Mouse (Mus musculus) heart, embryonic 12.5 days (tissue): ENCODE data around the gene C330007P06Rik. TPM values are rescaled to one million over a fixed set of nuclear protein-coding genes. Genes with fewer than 3 reads are reported as not detected.

Experiments
- ATAC-seq: fragments of 200-750 bp; cut with Nextera tagmentation; 2 replicates; pipeline ENCODE4 v1.8.0; 2017; ENCODE audit warnings: moderate TSS enrichment, moderate library complexity; ENCODE audit not compliant: insufficient number of reproducible peaks, low FRiP score
- H3K27ac ChIP-seq: fragments of 300-500 bp; sonication (generic); 2 replicates; pipeline ENCODE4 v1.5.1; 2016; ENCODE audit warnings: mild to moderate bottlenecking, moderate library complexity; ENCODE audit not compliant: poor library complexity, severe bottlenecking
- H3K27me3 ChIP-seq: fragments of 300-500 bp; sonication (generic); replicated peaks from 2 replicates; pipeline ENCODE4 v1.6.1; 2016; ENCODE audit warnings: mild to moderate bottlenecking, moderate library complexity
- H3K36me3 ChIP-seq: fragments of 300-500 bp; sonication (generic); 2 replicates; pipeline ENCODE4 v1.6.1; 2016; ENCODE audit warnings: mild to moderate bottlenecking, moderate library complexity
- H3K4me1 ChIP-seq: fragments of 300-500 bp; sonication (generic); replicated peaks from 2 replicates; pipeline ENCODE4 v1.6.1; 2016; ENCODE audit warnings: mild to moderate bottlenecking
- H3K4me2 ChIP-seq: fragments of 300-500 bp; sonication (generic); 2 replicates; pipeline ENCODE4 v1.6.1; 2016; ENCODE audit warnings: mild to moderate bottlenecking, moderate library complexity
- H3K4me3 ChIP-seq: fragments of 300-500 bp; sonication (generic); 2 replicates; pipeline ENCODE4 v1.5.1; 2016; ENCODE audit warnings: mild to moderate bottlenecking
- H3K9ac ChIP-seq: fragments of 300-500 bp; sonication (generic); 2 replicates; pipeline ENCODE4 v1.6.1; 2016; ENCODE audit warnings: mild to moderate bottlenecking, moderate library complexity
- H3K9me3 ChIP-seq: fragments of 300-500 bp; sonication (generic); replicated peaks from 2 replicates; pipeline ENCODE4 v1.6.1; 2016; ENCODE audit warnings: mild to moderate bottlenecking, moderate library complexity
- WGBS: fragments of 180-500 bp; shearing (Covaris S2); methylation state at CpG from one replicate; pipeline ENCODE4 v1.1.7; 2016; 5-methylcytosine and 5-hydroxymethylcytosine counted together
- polyA plus RNA-seq: library from polyadenylated mRNA; unstranded; fragments of >200 nt; fragmentation: Nextera tagmentation; extraction: Ambion mirVana; gene quantifications from 2 replicates; pipeline ENCODE4 v1.2.1, GENCODE M21; 2016

Gene C330007P06Rik
- polyA plus RNA-seq, 1 experiment from 2014 or later, result 21.8 TPM

- peak overlapping the region; percentile 68 for H3K4me2 ChIP-seq
- ATAC-seq, result peak; percentile 87
- WGBS, result 28% methylated on average over 37 of the region's 41 CpGs
Measured at GRCm38 (mm10) chrX:36796163-36796581, 77.7 kb downstream of the C330007P06Rik start.

GRCm38 (mm10) chrX:36795424-36796162 lies 78.3 kb downstream of the C330007P06Rik start, which contains the start of gene Slc25a5:
Slc25a5 (plus strand) TSS chrX:36795651.
- peak; percentile 93 for ATAC-seq
- Histone ChIP-seq H3K9ac (peak within 1 kb of the TSS; percentile 90), H3K36me3 (peaks cover 12% of the 10 kb centered on the region), H3K4me2 (peak within 1 kb of the TSS; percentile 68), H3K4me1 (0 out of 2 replicates have a peak, but pooled peaks cover 3% of the 10 kb centered on the region), H3K27ac (peak within 1 kb of the TSS; percentile 91), H3K9me3 (no peaks in the 10 kb centered on the region), H3K4me3 (peak within 1 kb of the TSS; percentile 81), H3K27me3 (no peaks in the 10 kb centered on the region)
- 16% methylated on average over 41 of the region's 41 CpGs for WGBS

More at GRCm38 (mm10) chrX:36796163-36796581, 77.7 kb downstream of the C330007P06Rik start:
- peak overlapping the region; percentile 81 for H3K4me3 ChIP-seq
- H3K27me3 ChIP-seq, result no peaks in the 10 kb centered on the region
- H3K9ac ChIP-seq, result peak overlapping the region; percentile 90
- H3K9me3 ChIP-seq, result no peaks in the 10 kb centered on the region
- 0 out of 2 replicates have a peak, but pooled peaks cover 3% of the 10 kb centered on the region for H3K4me1 ChIP-seq
- H3K27ac ChIP-seq, result peak overlapping the region; percentile 91
- H3K36me3 ChIP-seq, result peaks cover 12% of the 10 kb centered on the region

GRCm38 (mm10) chrX:36794571-36794970 lies 79.3 kb downstream of the C330007P06Rik start:
- no peak overlapping the region for H3K27ac ChIP-seq
- H3K4me3 ChIP-seq, result no peak overlapping the region
- no peak overlapping the region for H3K4me2 ChIP-seq
- no peak overlapping the region for H3K9ac ChIP-seq
- WGBS, result 60% methylated on average over 5 of the region's 5 CpGs
- no peaks in the 10 kb centered on the region for H3K9me3 ChIP-seq
- H3K36me3 ChIP-seq, result peaks cover 12% of the 10 kb centered on the region
- H3K4me1 ChIP-seq, result 0 out of 2 replicates have a peak, but pooled peaks cover 3% of the 10 kb centered on the region
- no peaks in the 10 kb centered on the region for H3K27me3 ChIP-seq
- no peak for ATAC-seq

GRCm38 (mm10) chrX:36789360-36789759 lies 84.6 kb downstream of the C330007P06Rik start:
- 67% methylated on average over 4 of the region's 4 CpGs for WGBS
- ATAC-seq, result no peak
- no peak overlapping the region for H3K4me2 ChIP-seq

GRCm38 (mm10) chrX:36777694-36778093 lies 96.2 kb downstream of the C330007P06Rik start:
- no peak for ATAC-seq
- Histone ChIP-seq H3K4me1 (no peaks in the 10 kb centered on the region), H3K4me3 (no peak overlapping the region), H3K9ac (no peak overlapping the region), H3K9me3 (no peaks in the 10 kb centered on the region), H3K27ac (no peak overlapping the region), H3K4me2 (no peak overlapping the region), H3K36me3 (no peaks in the 10 kb centered on the region), H3K27me3 (no peaks in the 10 kb centered on the region)
- 74% methylated on average over 4 of the region's 4 CpGs for WGBS

More at GRCm38 (mm10) chrX:36789360-36789759, 84.6 kb downstream of the C330007P06Rik start:
- no peak overlapping the region for H3K27ac ChIP-seq
- no peaks in the 10 kb centered on the region for H3K9me3 ChIP-seq
- H3K4me3 ChIP-seq, result no peak overlapping the region
- no peaks in the 10 kb centered on the region for H3K36me3 ChIP-seq
- no peaks in the 10 kb centered on the region for H3K27me3 ChIP-seq
- no peaks in the 10 kb centered on the region for H3K4me1 ChIP-seq
- H3K9ac ChIP-seq, result no peak overlapping the region

- no peak for ATAC-seq
- Histone ChIP-seq H3K4me3 (no peak overlapping the region), H3K4me2 (no peak overlapping the region), H3K27me3 (no peaks in the 10 kb centered on the region), H3K9me3 (no peaks in the 10 kb centered on the region), H3K27ac (no peak overlapping the region), H3K4me1 (no peaks in the 10 kb centered on the region), H3K9ac (no peak overlapping the region), H3K36me3 (no peaks in the 10 kb centered on the region)
- 75% methylated on average over 5 of the region's 5 CpGs for WGBS
Measured at GRCm38 (mm10) chrX:36775520-36775919, 98.4 kb downstream of the C330007P06Rik start.

Other genes with a start within 250 kb of the C330007P06Rik start
- 1.4 and 1.6 TPM in 2 replicates for gene Akap17b, start 228.7 kb downstream of the C330007P06Rik start, polyA plus RNA-seq
- 2.5 and 3.1 TPM in 2 replicates for gene Slc25a43, start 130.5 kb downstream of the C330007P06Rik start, polyA plus RNA-seq
- gene Slc25a5, start 78.5 kb downstream of the C330007P06Rik start, polyA plus RNA-seq, result 989 and 1,024 TPM in 2 replicates
- gene Ube2a, start 211 bp downstream of the C330007P06Rik start, polyA plus RNA-seq, result 116 and 124 TPM in 2 replicates
- gene Nkrf, start 28.8 kb upstream of the C330007P06Rik start, polyA plus RNA-seq, result 0.80 and 0.98 TPM in 2 replicates
- gene Sept6, start 117.7 kb upstream of the C330007P06Rik start, polyA plus RNA-seq, result 38.9 and 40.0 TPM in 2 replicates
- 0.86 and 0.88 TPM in 2 replicates for gene Sowahd, start 174.7 kb upstream of the C330007P06Rik start, polyA plus RNA-seq
- 434 and 437 TPM in 2 replicates for gene Rpl39, start 211.3 kb upstream of the C330007P06Rik start, polyA plus RNA-seq
- gene Upf3b, start 236.2 kb upstream of the C330007P06Rik start, polyA plus RNA-seq, result 13.7 and 14.3 TPM in 2 replicates